Mouse (Mus musculus) CH12.LX (cell line): Measurements from ENCODE around the gene Nrxn3.

Experiments
- BHLHE40 ChIP-seq: IDR thresholded peaks from 2 replicates; pipeline ENCODE4 v1.6.1; 2011; ENCODE audit warnings: mild to moderate bottlenecking, low read depth, low read length, improper control_type of control experiment
- CTCF ChIP-seq, 2 experiments: IDR thresholded peaks in 1 of 2; conservative IDR thresholded peaks in 1 of 2; 2 replicates each; pipeline ENCODE4 v1.5.1; 2011 to 2012; ENCODE audit warnings: low read depth in 2 of 2, low read length in 2 of 2, improper control_type of control experiment in 1 of 2, inconsistent platforms in 1 of 2, mild to moderate bottlenecking in 1 of 2, moderate library complexity in 1 of 2
- E2F4 ChIP-seq: IDR thresholded peaks from 2 replicates; pipeline ENCODE4 v1.6.1; 2011; ENCODE audit warnings: low read depth, low read length, improper control_type of control experiment; ENCODE audit not compliant: insufficient replicate concordance
- ELF1 ChIP-seq: IDR thresholded peaks from 2 replicates; pipeline ENCODE4 v1.6.1; 2014; ENCODE audit warnings: low read depth, mild to moderate bottlenecking, inconsistent platforms, low read length, improper control_type of control experiment
- EP300 ChIP-seq: IDR thresholded peaks from 2 replicates; pipeline ENCODE4 v1.6.1; 2011; ENCODE audit warnings: low read length, improper control_type of control experiment
- JUN ChIP-seq: IDR thresholded peaks from 2 replicates; pipeline ENCODE4 v1.6.1; 2011; ENCODE audit warnings: low read depth, mild to moderate bottlenecking, low read length, improper control_type of control experiment, moderate library complexity; ENCODE audit not compliant: insufficient read depth
- KAT2A ChIP-seq: IDR thresholded peaks from 2 replicates; pipeline ENCODE4 v1.6.1; 2012; ENCODE audit warnings: low read length, improper control_type of control experiment, inconsistent platforms; ENCODE audit not compliant: insufficient replicate concordance
- MXI1 ChIP-seq: IDR thresholded peaks from 2 replicates; pipeline ENCODE4 v1.6.1; 2011; ENCODE audit warnings: mild to moderate bottlenecking, low read depth, low read length, improper control_type of control experiment
- POLR2A ChIP-seq: IDR thresholded peaks from 2 replicates; pipeline ENCODE4 v1.6.1; 2011; ENCODE audit warnings: low read depth, mild to moderate bottlenecking, improper control_type of control experiment, low read length
- USF1 ChIP-seq: IDR thresholded peaks from 2 replicates; pipeline ENCODE4 v1.6.1; 2014; ENCODE audit warnings: low read depth, mild to moderate bottlenecking, inconsistent platforms, low read length, improper control_type of control experiment
- ZKSCAN1 ChIP-seq: IDR thresholded peaks from 2 replicates; pipeline ENCODE4 v1.6.1; 2012; ENCODE audit warnings: low read depth, inconsistent platforms, low read length, improper control_type of control experiment, borderline replicate concordance
- ZMIZ1 ChIP-seq: IDR thresholded peaks from 2 replicates; pipeline ENCODE4 v1.6.1; 2012; ENCODE audit warnings: low read depth, mild to moderate bottlenecking, inconsistent platforms, low read length, improper control_type of control experiment
- ZNF384 ChIP-seq: IDR thresholded peaks from 2 replicates; pipeline ENCODE4 v1.6.1; 2012; ENCODE audit warnings: low read depth, low read length, improper control_type of control experiment, inconsistent platforms

DNA sequence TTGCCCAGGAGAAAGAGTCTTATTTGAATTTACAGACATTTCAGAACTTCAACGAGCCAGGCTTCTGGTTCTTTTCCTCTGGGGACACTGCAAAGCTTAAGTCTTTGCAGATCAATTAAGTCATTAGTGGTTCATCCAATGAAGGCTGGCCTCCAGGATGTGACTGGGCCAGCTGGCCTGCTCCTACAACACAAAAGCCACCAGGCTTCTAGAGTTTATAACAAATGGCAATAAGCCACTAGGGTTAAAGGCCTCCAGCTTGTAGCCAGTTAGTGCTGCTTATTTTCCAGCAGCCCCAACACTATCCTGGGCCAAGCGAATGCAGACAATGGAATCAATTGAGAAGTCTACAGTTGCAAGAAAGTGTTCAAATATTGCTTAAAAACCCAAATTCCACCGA is 1304.3 kb downstream of the Nrxn3 start:
- TF ChIP-seq USF1 (no peak), EP300 (no peak), ZKSCAN1 (no peak), CTCF (conservative IDR thresholded peaks at IDR 0.05 in 1 of 2, IDR thresholded peaks at IDR 0.05 in 1 of 2; ENCODE audit: low read depth in 2 of 2, low read length in 2 of 2) (no peak), ZNF384 (no peak), BHLHE40 (no peak), JUN (no peak), POLR2A (no peak), E2F4 (no peak), ELF1 (no peak), MXI1 (no peak), KAT2A (no peak), ZMIZ1 (no peak)
